Mouse (Mus musculus): ENCODE results near the gene Ooep. TPM values are rescaled to one million over a fixed set of nuclear protein-coding genes. Genes with fewer than 3 reads are reported as not detected.
"Not testable (repeated sequence)": the region's sequence is repeated elsewhere in the genome, so short reads cannot be mapped to it uniquely, and the experiment has no call there.

Ooep gene
- polyA plus RNA-seq, 1 experiment = 0.47 TPM

DNA sequence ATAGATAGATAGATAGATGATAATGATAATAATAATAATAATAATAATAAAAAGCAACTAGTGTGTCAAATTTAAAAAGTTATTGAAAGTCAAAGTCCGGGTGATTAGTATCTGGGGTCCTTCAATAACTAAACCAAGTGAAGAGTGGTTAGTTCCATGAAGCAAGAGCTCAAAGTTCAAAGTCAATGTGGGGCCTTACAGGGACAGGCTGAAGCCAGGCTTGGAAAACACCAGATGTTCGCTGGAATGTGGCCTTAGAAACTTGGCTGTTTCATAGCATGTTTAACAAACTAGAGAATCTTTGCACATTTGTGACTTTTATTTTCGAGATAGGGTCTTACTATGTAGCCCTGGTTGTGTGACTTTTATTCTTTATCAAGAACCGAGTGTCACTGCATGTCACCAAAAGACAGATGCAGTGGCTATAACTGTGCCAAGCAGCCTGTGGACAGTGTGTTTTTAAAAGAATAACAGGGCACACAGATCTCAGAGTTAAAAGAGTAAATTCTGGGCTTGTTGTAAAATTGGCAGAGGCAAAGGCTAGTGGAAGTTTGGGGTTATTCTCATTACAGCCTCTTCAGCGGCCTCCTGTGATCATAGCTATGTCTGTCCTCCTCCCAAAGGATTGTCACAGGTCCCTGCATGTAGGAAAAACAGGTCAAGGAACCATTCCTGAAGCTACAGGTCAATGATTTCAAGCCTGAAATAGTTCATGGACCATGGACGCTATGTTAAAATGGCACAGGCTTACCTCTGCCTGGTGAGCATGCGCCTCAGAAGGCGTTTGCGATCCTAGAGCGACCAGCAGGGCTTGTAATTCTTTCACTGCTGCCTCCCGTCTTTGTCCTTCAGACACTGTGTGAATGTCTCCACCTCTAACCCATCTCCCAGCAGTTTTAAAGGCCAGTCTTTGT is 23.6 kb downstream of the Ooep start:
- TF ChIP-seq POLR2A (IDR thresholded peaks at IDR 0.05; ENCODE audit: low read depth, low read length) (no peak), CTCF (IDR thresholded peaks at IDR 0.05; ENCODE audit: borderline replicate concordance, insufficient read depth, low read length) (no peak)
- Histone ChIP-seq H3K4me1 (ENCODE audit: control insufficient read depth, insufficient read depth, low read length) (no peaks in the 10 kb centered on the region), H3K27ac (ENCODE audit: insufficient read depth, low read length) (no peak overlapping the region), H3K4me3 (ENCODE audit: insufficient read depth, low read length) (no peak overlapping the region)

- Histone ChIP-seq H3K27ac (ENCODE audit: insufficient read depth, low read length) (no peak overlapping the region), H3K4me1 (ENCODE audit: control insufficient read depth, insufficient read depth, low read length) (no peaks in the 10 kb centered on the region), H3K4me3 (ENCODE audit: insufficient read depth, low read length) (no peak overlapping the region)
- no peak for TF ChIP-seq POLR2A (IDR thresholded peaks at IDR 0.05; ENCODE audit: low read depth, low read length)
- no peak for TF ChIP-seq CTCF (IDR thresholded peaks at IDR 0.05; ENCODE audit: borderline replicate concordance, insufficient read depth, low read length)
These were observed 26.9 kb downstream of the Ooep start for GRCm38 (mm10) chr9:78351504-78352220.

DNA sequence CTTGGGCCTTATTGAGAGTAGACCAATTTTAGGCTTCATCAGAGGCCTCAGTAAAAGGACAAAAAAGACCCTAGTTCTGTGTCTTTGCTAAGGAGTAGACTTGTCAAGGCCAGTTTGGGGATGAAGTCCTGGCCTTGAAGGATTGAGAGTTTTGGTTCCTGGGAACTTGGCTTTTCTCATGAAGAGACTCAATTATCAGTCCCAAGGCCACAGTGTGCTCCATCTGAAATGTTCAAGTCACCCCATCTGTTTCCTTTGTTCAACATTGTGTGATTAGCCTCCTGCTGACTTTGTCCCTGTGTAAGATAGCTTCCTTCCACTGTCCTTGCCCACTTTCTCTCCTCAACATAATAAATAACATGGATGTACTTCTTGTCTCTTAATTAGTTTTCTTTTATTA is 28.5 kb downstream of the Ooep start:
- not testable (repeated sequence) for H3K4me3 ChIP-seq (ENCODE audit: insufficient read depth, low read length); H3K4me1 ChIP-seq (ENCODE audit: control insufficient read depth, insufficient read depth, low read length); H3K27ac ChIP-seq (ENCODE audit: insufficient read depth, low read length)

DNA sequence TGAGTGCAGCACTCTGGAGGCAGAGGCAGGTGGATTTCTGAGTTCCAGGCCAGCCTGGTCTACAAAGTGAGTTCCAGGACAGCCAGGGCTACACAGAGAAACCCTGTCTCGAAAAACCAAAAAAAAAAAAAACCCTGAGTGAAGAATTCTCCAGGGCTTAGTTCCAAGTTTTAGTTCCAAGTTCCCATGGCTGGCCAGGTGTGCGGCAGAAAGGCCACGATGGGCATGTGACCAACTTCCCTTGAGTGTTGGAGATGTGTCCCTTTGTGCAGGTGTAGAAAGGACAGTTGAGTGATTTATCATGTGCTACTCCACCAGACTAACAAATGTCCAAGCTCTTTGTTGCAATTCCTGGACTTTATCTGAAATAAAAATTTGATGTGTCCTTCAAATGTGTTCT is 29.4 kb downstream of the Ooep start:
- H3K27ac ChIP-seq (ENCODE audit: insufficient read depth, low read length); H3K4me1 ChIP-seq (ENCODE audit: control insufficient read depth, insufficient read depth, low read length); H3K4me3 ChIP-seq (ENCODE audit: insufficient read depth, low read length): not testable (repeated sequence)

DNA sequence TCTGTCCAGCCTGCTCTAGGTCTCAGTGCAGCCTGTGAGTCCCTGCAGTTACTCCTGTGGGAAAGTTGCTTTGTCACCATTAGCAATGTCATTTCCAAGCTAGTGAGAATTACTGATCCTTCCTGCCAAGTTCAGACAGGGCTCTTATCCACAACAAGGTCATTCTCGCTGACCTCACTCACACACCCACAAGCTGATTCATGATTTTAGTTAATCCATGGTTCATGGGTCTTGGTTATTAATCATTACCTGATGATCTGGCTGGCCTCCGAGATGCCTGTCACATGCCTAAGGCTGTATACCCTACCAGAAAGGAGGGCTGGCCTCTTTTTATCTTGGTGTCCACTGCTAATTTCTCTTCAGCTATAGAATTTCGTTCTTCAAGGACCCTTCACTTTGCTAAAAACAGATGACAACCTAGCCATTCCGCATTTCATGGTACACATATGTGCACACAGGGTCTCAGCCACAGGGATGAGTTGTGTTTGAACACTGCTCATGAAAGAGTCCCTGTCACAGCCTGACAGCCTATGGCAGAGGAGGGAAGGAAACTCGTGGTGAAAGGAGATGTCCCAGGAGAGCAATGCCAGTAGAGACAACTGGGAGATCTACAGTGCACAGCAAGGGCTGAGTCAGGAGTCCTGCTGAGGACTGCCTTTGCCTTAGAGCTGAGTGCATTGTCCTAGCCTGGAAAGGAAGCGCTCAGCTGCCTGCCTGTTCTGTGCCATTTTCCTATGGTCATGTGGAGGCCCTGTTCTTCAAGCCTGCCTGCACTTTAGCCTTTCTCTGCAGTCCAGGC is 30.1 kb downstream of the Ooep start:
- H3K27ac ChIP-seq (ENCODE audit: insufficient read depth, low read length); H3K4me1 ChIP-seq (ENCODE audit: control insufficient read depth, insufficient read depth, low read length); H3K4me3 ChIP-seq (ENCODE audit: insufficient read depth, low read length): not testable (repeated sequence)

GRCm38 (mm10) chr9:78347004-78347403 is 31.5 kb downstream of the Ooep start:
- H3K27ac ChIP-seq (ENCODE audit: insufficient read depth, low read length) = no peak overlapping the region
- no peak overlapping the region for H3K4me3 ChIP-seq (ENCODE audit: insufficient read depth, low read length)
- H3K4me1 ChIP-seq (ENCODE audit: control insufficient read depth, insufficient read depth, low read length) = no peaks in the 10 kb centered on the region
- TF ChIP-seq POLR2A (IDR thresholded peaks at IDR 0.05; ENCODE audit: low read depth, low read length) (no peak), CTCF (IDR thresholded peaks at IDR 0.05; ENCODE audit: borderline replicate concordance, insufficient read depth, low read length) (no peak)

- H3K4me3 ChIP-seq (ENCODE audit: insufficient read depth, low read length); H3K27ac ChIP-seq (ENCODE audit: insufficient read depth, low read length); H3K4me1 ChIP-seq (ENCODE audit: control insufficient read depth, insufficient read depth, low read length): not testable (repeated sequence)
These were observed 33.3 kb downstream of the Ooep start for GRCm38 (mm10) chr9:78345235-78345634.

DNA sequence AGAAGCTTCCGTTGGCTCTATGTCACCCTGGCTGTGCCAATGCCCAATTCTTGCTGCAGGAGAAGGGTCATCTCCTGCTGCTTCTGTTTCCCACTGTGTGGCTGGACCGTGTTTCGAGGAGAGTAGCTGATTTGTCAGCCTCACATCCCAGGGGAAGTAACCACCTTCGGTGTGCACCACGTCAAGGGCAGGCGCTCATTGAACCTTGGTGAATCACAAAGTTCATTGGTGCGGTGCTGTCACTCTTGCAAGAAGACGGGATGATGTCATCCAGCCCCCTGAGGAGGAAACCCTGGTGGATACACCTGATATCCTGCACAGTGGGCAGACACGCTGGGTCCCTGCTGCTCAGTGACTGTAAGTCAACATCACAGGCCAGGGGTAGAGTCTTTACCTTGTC is 35.5 kb downstream of the Ooep start:
- not testable (repeated sequence) for H3K27ac ChIP-seq (ENCODE audit: insufficient read depth, low read length); H3K4me1 ChIP-seq (ENCODE audit: control insufficient read depth, insufficient read depth, low read length); H3K4me3 ChIP-seq (ENCODE audit: insufficient read depth, low read length)

GRCm38 (mm10) chr9:78342494-78342893 is 36.0 kb downstream of the Ooep start:
- not testable (repeated sequence) for H3K4me3 ChIP-seq (ENCODE audit: insufficient read depth, low read length); H3K4me1 ChIP-seq (ENCODE audit: control insufficient read depth, insufficient read depth, low read length); H3K27ac ChIP-seq (ENCODE audit: insufficient read depth, low read length)

- H3K4me1 ChIP-seq (ENCODE audit: control insufficient read depth, insufficient read depth, low read length); H3K4me3 ChIP-seq (ENCODE audit: insufficient read depth, low read length); H3K27ac ChIP-seq (ENCODE audit: insufficient read depth, low read length): not testable (repeated sequence)
- peak; percentile 45; the same call in 1 of the 2 replicates for TF ChIP-seq CTCF (IDR thresholded peaks at IDR 0.05; ENCODE audit: borderline replicate concordance, insufficient read depth, low read length)
These were observed 38.2 kb downstream of the Ooep start for GRCm38 (mm10) chr9:78340324-78340723.

DNA sequence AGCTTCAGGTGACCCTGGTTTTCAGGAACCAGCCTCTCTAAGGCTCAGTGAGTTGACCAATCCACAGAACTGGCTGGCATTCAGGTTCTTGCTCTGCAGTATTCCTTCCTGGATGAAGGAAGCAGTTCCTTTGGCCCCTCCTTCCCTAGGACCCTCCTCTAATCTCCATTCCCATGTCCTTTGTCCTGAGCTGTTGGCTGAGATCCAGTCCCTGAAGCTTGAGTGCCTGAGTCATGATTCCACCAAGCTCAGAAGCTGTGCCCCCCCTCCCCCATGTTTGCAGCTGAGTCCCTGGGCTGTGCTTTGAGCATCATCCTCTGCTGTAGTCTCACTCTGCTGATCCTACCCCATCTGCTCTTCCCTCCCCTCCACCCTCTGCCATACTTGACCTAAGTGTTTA is 41.5 kb downstream of the Ooep start:
- H3K4me3 ChIP-seq (ENCODE audit: insufficient read depth, low read length); H3K4me1 ChIP-seq (ENCODE audit: control insufficient read depth, insufficient read depth, low read length); H3K27ac ChIP-seq (ENCODE audit: insufficient read depth, low read length): not testable (repeated sequence)

GRCm38 (mm10) chr9:78327289-78327688 is 51.2 kb downstream of the Ooep start, which contains the start of gene Omt2b:
Omt2b (plus strand) TSS chr9:78327589.
- H3K27ac ChIP-seq (ENCODE audit: insufficient read depth, low read length); H3K4me1 ChIP-seq (ENCODE audit: control insufficient read depth, insufficient read depth, low read length); H3K4me3 ChIP-seq (ENCODE audit: insufficient read depth, low read length): not testable (repeated sequence)
